Mouse (Mus musculus): ENCODE measurements around the gene Top2b. TPM values are rescaled to one million over a fixed set of nuclear protein-coding genes. Genes with fewer than 3 reads are reported as not detected.

Top2b gene
- polyA plus RNA-seq (2015; fragmentation: Nextera tagmentation; extraction: Ambion mirVana), result 20.4 and 25.6 TPM in 2 replicates

- H3K36me3 ChIP-seq (ENCODE audit: control insufficient read depth, insufficient read depth, low read length), result no peaks in the 10 kb centered on the region
- peak within 1 kb of the TSS; percentile 99 for H3K27ac ChIP-seq (ENCODE audit: low read length)
- H3K4me3 ChIP-seq (ENCODE audit: low read length), result peak within 1 kb of the TSS; percentile 96
- H3K4me2 ChIP-seq (ENCODE audit: low read depth, low read length), result peak within 1 kb of the TSS; percentile 83
- peaks cover 13% of the 10 kb centered on the region for H3K4me1 ChIP-seq (ENCODE audit: control insufficient read depth, insufficient read depth, low read length)
- no peaks in the 10 kb centered on the region for H3K27me3 ChIP-seq (replicated peaks; ENCODE audit: control insufficient read depth, insufficient read depth, low read length)
- under 1% methylated on average over 31 of the region's 32 CpGs for WGBS
- peak; percentile 99 for ATAC-seq
- peak within 1 kb of the TSS; percentile 99 for H3K9ac ChIP-seq (ENCODE audit: low read depth, low read length)
- no peaks in the 10 kb centered on the region for H3K9me3 ChIP-seq (ENCODE audit: control insufficient read depth, low read length)
Measured at GRCm38 (mm10) chr14:16364878-16365337, at the start of gene Top2b. Gene Top2b, plus strand, starts transcription at chr14:16365179.

DNA sequence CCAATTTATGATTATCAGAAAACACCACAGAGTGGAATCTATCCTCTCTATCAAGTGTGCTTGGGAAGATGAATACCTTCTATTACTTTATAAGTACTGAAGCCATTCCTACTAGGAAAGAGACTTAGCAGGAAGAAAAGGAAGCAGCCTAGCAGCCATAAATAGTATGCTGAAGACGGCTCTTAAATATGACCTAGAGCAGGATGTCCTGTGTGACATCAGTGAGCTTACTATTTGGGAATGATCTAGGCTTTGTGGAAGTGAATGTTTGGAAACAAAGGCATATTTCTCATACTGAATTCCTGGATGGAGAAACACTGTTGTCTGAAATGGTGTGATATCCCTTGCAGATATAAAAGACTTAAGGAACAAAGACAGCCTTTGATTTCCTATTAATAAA lies 48.3 kb upstream of the Top2b start:
- Histone ChIP-seq H3K36me3 (ENCODE audit: control insufficient read depth, insufficient read depth, low read length) (no peaks in the 10 kb centered on the region), H3K4me2 (ENCODE audit: low read depth, low read length) (no peak overlapping the region), H3K4me1 (ENCODE audit: control insufficient read depth, insufficient read depth, low read length) (peaks cover 10% of the 10 kb centered on the region), H3K4me3 (ENCODE audit: low read length) (no peak overlapping the region), H3K27me3 (replicated peaks; ENCODE audit: control insufficient read depth, insufficient read depth, low read length) (no peaks in the 10 kb centered on the region), H3K9ac (ENCODE audit: low read depth, low read length) (no peak overlapping the region), H3K27ac (ENCODE audit: low read length) (no peak overlapping the region), H3K9me3 (ENCODE audit: control insufficient read depth, low read length) (no peaks in the 10 kb centered on the region)
- ATAC-seq, result no peak
- WGBS, result 31% methylated on average over 1 of the region's 1 CpGs

- Histone ChIP-seq H3K4me1 (ENCODE audit: control insufficient read depth, insufficient read depth, low read length) (no peaks in the 10 kb centered on the region), H3K4me2 (ENCODE audit: low read depth, low read length) (no peak overlapping the region), H3K4me3 (ENCODE audit: low read length) (no peak overlapping the region), H3K36me3 (ENCODE audit: control insufficient read depth, insufficient read depth, low read length) (no peaks in the 10 kb centered on the region), H3K9ac (ENCODE audit: low read depth, low read length) (no peak overlapping the region), H3K27ac (ENCODE audit: low read length) (no peak overlapping the region), H3K9me3 (ENCODE audit: control insufficient read depth, low read length) (no peaks in the 10 kb centered on the region), H3K27me3 (replicated peaks; ENCODE audit: control insufficient read depth, insufficient read depth, low read length) (no peaks in the 10 kb centered on the region)
- 62% methylated on average over 2 of the region's 2 CpGs for WGBS
- ATAC-seq, result peak; percentile 90
Measured at GRCm38 (mm10) chr14:16319818-16320217, 45.2 kb upstream of the Top2b start.

GRCm38 (mm10) chr14:16324394-16324793 lies 40.6 kb upstream of the Top2b start:
- ATAC-seq, result no peak
- Histone ChIP-seq H3K4me2 (ENCODE audit: low read depth, low read length) (no peak overlapping the region), H3K9me3 (ENCODE audit: control insufficient read depth, low read length) (no peaks in the 10 kb centered on the region), H3K27ac (ENCODE audit: low read length) (no peak overlapping the region), H3K4me3 (ENCODE audit: low read length) (no peak overlapping the region), H3K4me1 (ENCODE audit: control insufficient read depth, insufficient read depth, low read length) (peaks cover 6% of the 10 kb centered on the region; the same call in 1 of the 2 replicates), H3K9ac (ENCODE audit: low read depth, low read length) (no peak overlapping the region), H3K36me3 (ENCODE audit: control insufficient read depth, insufficient read depth, low read length) (no peaks in the 10 kb centered on the region), H3K27me3 (replicated peaks; ENCODE audit: control insufficient read depth, insufficient read depth, low read length) (no peaks in the 10 kb centered on the region)
- 81% methylated on average over 4 of the region's 4 CpGs for WGBS

DNA sequence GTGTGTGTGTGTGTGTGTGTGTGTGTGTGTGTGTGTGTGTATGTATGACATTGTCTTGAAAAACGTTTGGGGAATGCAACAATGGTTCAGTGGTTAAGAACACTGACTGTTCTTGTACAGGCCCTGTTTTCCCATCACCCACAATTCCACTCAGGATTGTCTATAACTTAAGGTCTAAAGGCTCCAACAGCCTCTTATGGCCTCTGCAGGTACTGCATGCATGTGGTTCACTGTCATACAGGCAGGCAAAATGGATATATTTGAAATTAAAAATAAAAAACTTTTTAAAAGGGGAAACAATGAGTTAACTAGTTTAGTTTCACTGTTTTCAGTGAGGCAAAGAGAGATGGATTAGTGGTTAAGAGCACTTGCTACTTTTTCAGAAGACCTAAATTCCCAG lies 39.8 kb upstream of the Top2b start:
- Histone ChIP-seq H3K27ac (ENCODE audit: low read length) (no peak overlapping the region), H3K27me3 (replicated peaks; ENCODE audit: control insufficient read depth, insufficient read depth, low read length) (no peaks in the 10 kb centered on the region), H3K4me2 (ENCODE audit: low read depth, low read length) (no peak overlapping the region), H3K9ac (ENCODE audit: low read depth, low read length) (no peak overlapping the region), H3K4me1 (ENCODE audit: control insufficient read depth, insufficient read depth, low read length) (peaks cover 6% of the 10 kb centered on the region; the same call in 1 of the 2 replicates), H3K9me3 (ENCODE audit: control insufficient read depth, low read length) (no peaks in the 10 kb centered on the region), H3K4me3 (ENCODE audit: low read length) (no peak overlapping the region), H3K36me3 (ENCODE audit: control insufficient read depth, insufficient read depth, low read length) (no peaks in the 10 kb centered on the region)
- WGBS, result 36% methylated on average over 1 of the region's 1 CpGs
- ATAC-seq, result no peak

- Histone ChIP-seq H3K4me1 (ENCODE audit: control insufficient read depth, insufficient read depth, low read length) (peaks cover 6% of the 10 kb centered on the region; the same call in 1 of the 2 replicates), H3K4me2 (ENCODE audit: low read depth, low read length) (no peak overlapping the region), H3K9me3 (ENCODE audit: control insufficient read depth, low read length) (no peaks in the 10 kb centered on the region), H3K27ac (ENCODE audit: low read length) (0 out of 2 replicates have a peak overlapping the region, but pooled peaks have one; percentile 3), H3K27me3 (replicated peaks; ENCODE audit: control insufficient read depth, insufficient read depth, low read length) (no peaks in the 10 kb centered on the region), H3K4me3 (ENCODE audit: low read length) (no peak overlapping the region), H3K36me3 (ENCODE audit: control insufficient read depth, insufficient read depth, low read length) (no peaks in the 10 kb centered on the region), H3K9ac (ENCODE audit: low read depth, low read length) (no peak overlapping the region)
- 14% methylated on average over 2 of the region's 2 CpGs for WGBS
- ATAC-seq, result peak; percentile 88
Measured at GRCm38 (mm10) chr14:16328531-16328930, 36.4 kb upstream of the Top2b start.

DNA sequence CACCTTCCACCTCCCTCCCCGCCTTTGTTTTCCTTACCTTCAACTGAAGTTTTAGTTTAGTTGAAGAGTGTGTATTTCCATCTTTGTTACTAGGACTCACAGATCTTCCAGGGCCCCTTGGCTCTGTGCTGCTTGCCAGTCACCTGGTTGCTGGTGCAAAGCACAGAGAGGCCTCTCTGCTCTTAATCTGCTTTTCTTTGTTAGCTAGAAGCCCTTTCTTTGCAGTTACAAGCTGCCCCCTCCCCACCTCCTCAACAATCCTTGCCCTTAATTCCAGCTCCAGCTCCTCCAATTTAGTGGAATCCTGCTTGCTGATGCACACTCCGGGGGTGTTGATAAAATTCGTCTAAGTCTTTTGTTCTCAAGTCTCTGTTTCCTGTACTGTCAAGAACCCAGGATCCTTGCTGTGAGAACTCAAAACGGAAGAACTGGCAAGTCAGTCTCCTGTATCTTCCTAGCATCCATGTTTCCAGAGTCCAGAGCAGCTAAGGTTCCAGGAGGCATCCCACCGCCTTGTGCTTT lies 36.0 kb upstream of the Top2b start:
- no peaks in the 10 kb centered on the region for H3K9me3 ChIP-seq (ENCODE audit: control insufficient read depth, low read length)
- WGBS, result 48% methylated on average over 5 of the region's 5 CpGs
- H3K27me3 ChIP-seq (replicated peaks; ENCODE audit: control insufficient read depth, insufficient read depth, low read length), result no peaks in the 10 kb centered on the region
- 0 out of 2 replicates have a peak overlapping the region, but pooled peaks have one; percentile 3 for H3K27ac ChIP-seq (ENCODE audit: low read length)
- H3K9ac ChIP-seq (ENCODE audit: low read depth, low read length), result no peak overlapping the region
- no peak overlapping the region for H3K4me3 ChIP-seq (ENCODE audit: low read length)
- no peak overlapping the region for H3K4me2 ChIP-seq (ENCODE audit: low read depth, low read length)
- H3K36me3 ChIP-seq (ENCODE audit: control insufficient read depth, insufficient read depth, low read length), result no peaks in the 10 kb centered on the region
- no peak for ATAC-seq
- H3K4me1 ChIP-seq (ENCODE audit: control insufficient read depth, insufficient read depth, low read length), result peaks cover 6% of the 10 kb centered on the region; the same call in 1 of the 2 replicates

- Histone ChIP-seq H3K4me2 (ENCODE audit: low read depth, low read length) (no peak overlapping the region), H3K4me1 (ENCODE audit: control insufficient read depth, insufficient read depth, low read length) (peaks cover 6% of the 10 kb centered on the region; the same call in 1 of the 2 replicates), H3K9ac (ENCODE audit: low read depth, low read length) (no peak overlapping the region), H3K4me3 (ENCODE audit: low read length) (no peak overlapping the region), H3K36me3 (ENCODE audit: control insufficient read depth, insufficient read depth, low read length) (no peaks in the 10 kb centered on the region), H3K9me3 (ENCODE audit: control insufficient read depth, low read length) (no peaks in the 10 kb centered on the region), H3K27ac (ENCODE audit: low read length) (no peak overlapping the region), H3K27me3 (replicated peaks; ENCODE audit: control insufficient read depth, insufficient read depth, low read length) (no peaks in the 10 kb centered on the region)
- WGBS, result 64% methylated on average over 3 of the region's 3 CpGs
- ATAC-seq, result no peak
Measured at GRCm38 (mm10) chr14:16329756-16330155, 35.2 kb upstream of the Top2b start.

- H3K4me2 ChIP-seq (ENCODE audit: low read depth, low read length), result no peak overlapping the region
- H3K27ac ChIP-seq (ENCODE audit: low read length), result no peak overlapping the region
- H3K4me1 ChIP-seq (ENCODE audit: control insufficient read depth, insufficient read depth, low read length), result peaks cover 6% of the 10 kb centered on the region; the same call in 1 of the 2 replicates
- H3K9me3 ChIP-seq (ENCODE audit: control insufficient read depth, low read length), result no peaks in the 10 kb centered on the region
- whole genome bisulfite sequencing, result 82% methylated on average over 3 of the region's 3 CpGs
- no peak overlapping the region for H3K9ac ChIP-seq (ENCODE audit: low read depth, low read length)
- H3K36me3 ChIP-seq (ENCODE audit: control insufficient read depth, insufficient read depth, low read length), result no peaks in the 10 kb centered on the region
- no peaks in the 10 kb centered on the region for H3K27me3 ChIP-seq (replicated peaks; ENCODE audit: control insufficient read depth, insufficient read depth, low read length)
- no peak for ATAC-seq
- H3K4me3 ChIP-seq (ENCODE audit: low read length), result no peak overlapping the region
Measured at GRCm38 (mm10) chr14:16334260-16334659, 30.7 kb upstream of the Top2b start.
